Mouse (Mus musculus) CD4-positive, CD25-positive, alpha-beta regulatory T cell, adult 9 weeks (primary cell): ENCODE data around the gene Zfp808. TPM values are rescaled to one million over a fixed set of nuclear protein-coding genes. Genes with fewer than 3 reads are reported as not detected.

ENCODE experiments used
- polyA plus RNA-seq: library from polyadenylated mRNA; unstranded; fragments of 100-300 nt; shearing (Covaris generic); gene quantifications from one replicate; pipeline ENCODE4 v1.2.1, GENCODE M21; 2017

Gene Zfp808
- 6.1 TPM for polyA plus RNA-seq

DNA sequence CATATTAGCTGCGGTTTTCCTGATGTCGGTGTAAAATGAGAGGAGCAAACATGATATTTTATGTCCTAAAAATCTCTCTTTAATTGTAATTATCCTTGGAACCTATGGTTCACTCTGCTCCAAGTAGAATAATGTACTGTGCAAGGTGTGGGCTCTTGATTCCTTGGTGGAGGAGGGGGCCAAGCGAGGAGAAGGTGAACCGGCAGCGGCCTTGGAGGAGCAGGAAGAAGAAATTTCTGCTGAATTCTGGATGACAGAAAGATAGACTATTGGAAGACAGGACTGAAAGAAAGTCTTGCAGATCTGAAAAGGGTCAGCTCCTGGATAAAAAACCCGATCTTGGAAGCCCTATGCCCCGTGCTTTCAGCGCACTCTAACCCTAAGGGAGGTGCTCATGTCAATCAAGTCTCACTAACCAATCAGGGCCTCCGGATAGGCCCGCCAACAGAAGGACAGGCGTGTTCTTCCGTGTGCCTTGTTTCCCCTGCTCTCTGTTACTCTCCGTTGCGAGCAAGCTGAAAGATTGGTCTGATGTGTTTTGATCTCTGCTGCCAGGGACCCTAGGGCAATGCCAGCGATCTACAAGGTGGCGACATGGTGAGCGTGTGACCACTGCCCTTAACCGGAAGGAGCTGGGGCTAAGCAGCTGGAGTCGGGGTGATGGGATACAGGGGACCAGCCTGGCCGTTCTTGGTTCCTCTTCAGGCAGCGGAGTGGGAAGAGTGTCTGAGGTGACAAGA is at the start of gene Zfp808:
Zfp808 (plus strand) TSS at position 455 of the 740 bp plus-strand sequence.

